In the genomic region with DNA sequence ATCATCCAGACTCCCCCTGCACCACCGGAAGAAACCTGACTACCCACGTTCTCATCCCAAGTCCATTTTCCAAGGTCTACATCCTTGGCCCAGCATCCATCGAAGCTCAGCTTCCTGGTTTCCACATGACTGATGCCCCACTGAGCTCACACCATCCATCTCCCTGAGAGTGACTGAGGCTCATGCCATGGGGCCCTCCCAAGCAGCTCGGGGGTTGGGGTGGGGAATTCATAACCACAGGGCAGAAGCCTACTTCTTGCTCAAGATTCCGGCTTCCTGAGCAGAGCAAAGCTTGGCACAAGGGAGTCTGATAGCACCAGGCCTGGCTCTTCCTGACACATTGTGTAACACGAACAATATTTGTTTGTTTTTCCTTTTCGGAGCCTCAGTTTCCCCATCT, we compare ENCODE assay signal across 7 mouse cellular contexts. TPM values are rescaled to one million over a fixed set of nuclear protein-coding genes. Genes with fewer than 3 reads are reported as not detected.
DNase-seq lines count a peak whose midpoint lies in the region; ATAC-seq and TF ChIP-seq lines count a peak whose summit lies in the region.

No protein-coding gene starts in this region.

- no peak for TF ChIP-seq CTCF in small intestine, adult 2 months (IDR thresholded peaks at IDR 0.05; ENCODE audit: extremely low read depth, insufficient read length, insufficient replicate concordance, low read depth, low read length)

- WGBS in lung, embryonic 15.5 days: 64% methylated on average over 7 of the region's 7 CpGs
- 67% methylated on average over 7 of the region's 7 CpGs for WGBS in embryonic facial prominence, embryonic 15.5 days
- WGBS in limb, embryonic 13.5 days: 75% methylated on average over 7 of the region's 7 CpGs
- 58% methylated on average over 7 of the region's 7 CpGs for WGBS in small intestine, adult 2 months

- no peaks in the 10 kb centered on the region for H3K27me3 ChIP-seq in lung, embryonic 15.5 days
- no peaks in the 10 kb centered on the region for H3K27me3 ChIP-seq in embryonic facial prominence, embryonic 15.5 days
- H3K27me3 ChIP-seq in limb, embryonic 13.5 days: no peaks in the 10 kb centered on the region
- H3K27me3 ChIP-seq in small intestine, adult 2 months (ENCODE audit: control insufficient read depth, insufficient read depth, low read length): no peaks in the 10 kb centered on the region

- no peaks in the 10 kb centered on the region for H3K9me3 ChIP-seq in lung, embryonic 15.5 days
- H3K9me3 ChIP-seq in embryonic facial prominence, embryonic 15.5 days (replicated peaks): no peaks in the 10 kb centered on the region
- H3K9me3 ChIP-seq in limb, embryonic 13.5 days: no peaks in the 10 kb centered on the region

- no peak for ATAC-seq in lung, embryonic 15.5 days (ENCODE audit: borderline replicate concordance, extremely low read depth, low FRiP score, low TSS enrichment)
- ATAC-seq in embryonic facial prominence, embryonic 15.5 days (ENCODE audit: insufficient number of reproducible peaks, low FRiP score, low TSS enrichment, low read depth): no peak
- ATAC-seq in limb, embryonic 13.5 days (ENCODE audit: low FRiP score, low read depth): no peak

- H3K9ac ChIP-seq in lung, embryonic 15.5 days: no peak overlapping the region
- no peak overlapping the region for H3K9ac ChIP-seq in embryonic facial prominence, embryonic 15.5 days
- no peak overlapping the region for H3K9ac ChIP-seq in limb, embryonic 13.5 days

- no peaks in the 10 kb centered on the region for H3K36me3 ChIP-seq in lung, embryonic 15.5 days
- no peaks in the 10 kb centered on the region for H3K36me3 ChIP-seq in embryonic facial prominence, embryonic 15.5 days
- H3K36me3 ChIP-seq in limb, embryonic 13.5 days: no peaks in the 10 kb centered on the region
- no peaks in the 10 kb centered on the region for H3K36me3 ChIP-seq in small intestine, adult 2 months (ENCODE audit: control insufficient read depth, insufficient read depth, low read length)

- no peak overlapping the region for H3K27ac ChIP-seq in lung, embryonic 15.5 days
- no peak overlapping the region for H3K27ac ChIP-seq in embryonic facial prominence, embryonic 15.5 days (replicated peaks)
- H3K27ac ChIP-seq in limb, embryonic 13.5 days: no peak overlapping the region
- peak overlapping the region; percentile 96 for H3K27ac ChIP-seq in small intestine, adult 2 months (ENCODE audit: insufficient read depth, low read depth, low read length)

- H3K4me2 ChIP-seq in lung, embryonic 15.5 days: peak overlapping the region; percentile 97; the same call in 1 of the 2 replicates
- peak overlapping the region; percentile 96 for H3K4me2 ChIP-seq in embryonic facial prominence, embryonic 15.5 days (replicated peaks)
- H3K4me2 ChIP-seq in limb, embryonic 13.5 days (replicated peaks): peak overlapping the region; percentile 98

- peaks cover 53% of the 10 kb centered on the region for H3K4me1 ChIP-seq in lung, embryonic 15.5 days
- H3K4me1 ChIP-seq in embryonic facial prominence, embryonic 15.5 days: peaks cover 70% of the 10 kb centered on the region
- peaks cover 63% of the 10 kb centered on the region for H3K4me1 ChIP-seq in limb, embryonic 13.5 days
- H3K4me1 ChIP-seq in small intestine, adult 2 months (ENCODE audit: control insufficient read depth, insufficient read depth, insufficient read length, low read length): peaks cover 58% of the 10 kb centered on the region

- TF ChIP-seq POLR2A in small intestine, adult 2 months (IDR thresholded peaks at IDR 0.05; ENCODE audit: low read depth, low read length): no peak

- no peak overlapping the region for H3K4me3 ChIP-seq in lung, embryonic 15.5 days
- H3K4me3 ChIP-seq in embryonic facial prominence, embryonic 15.5 days (replicated peaks): no peak overlapping the region; the same call in 1 of the 2 replicates
- peak overlapping the region; percentile 57 for H3K4me3 ChIP-seq in limb, embryonic 13.5 days
- H3K4me3 ChIP-seq in small intestine, adult 2 months (ENCODE audit: low read depth, low read length): peak overlapping the region; percentile 42

- no peak for DNase-seq in lung, postnatal 36 days
- no peak for DNase-seq in layer of hippocampus, postnatal 14 days (ENCODE audit: low spot score in 2 of 2)
- no peak for DNase-seq in left cerebral cortex, adult 8-10 months (ENCODE audit: low spot score in 2 of 2)

RNA-seq across cellular contexts. Expression of gene Micall2, which starts 1.4 kb away (rescaled TPM):
- polyA plus RNA-seq in lung, embryonic 15.5 days (2015; fragmentation: Nextera tagmentation; extraction: Ambion mirVana): 3.4 and 3.5 TPM in 2 replicates
- polyA plus RNA-seq in embryonic facial prominence, embryonic 15.5 days (2015; fragmentation: Nextera tagmentation; extraction: Ambion mirVana): 5.7 and 7.7 TPM in 2 replicates
- polyA plus RNA-seq in limb, embryonic 13.5 days (2015; fragmentation: Nextera tagmentation; extraction: Ambion mirVana): 5.4 and 5.9 TPM in 2 replicates
- polyA plus RNA-seq in small intestine, adult 2 months (2012; rRNA removed): 10.5 and 16.9 TPM in 2 replicates
- 1 to 10 TPM; 2.5 to 2.6 TPM for total RNA-seq in layer of hippocampus, postnatal 14 days (2021)
- 1 to 10 TPM; 2.4 to 3.3 (median 2.7) TPM for total RNA-seq in left cerebral cortex, adult 8-10 months (2022)

RNA-seq across cellular contexts. Expression of gene Ints1, which starts 40.7 kb away (rescaled TPM):
- 22.8 and 24.7 TPM in 2 replicates for polyA plus RNA-seq in lung, embryonic 15.5 days (2015; fragmentation: Nextera tagmentation; extraction: Ambion mirVana)
- polyA plus RNA-seq in embryonic facial prominence, embryonic 15.5 days (2015; fragmentation: Nextera tagmentation; extraction: Ambion mirVana): 23.0 and 23.7 TPM in 2 replicates
- polyA plus RNA-seq in limb, embryonic 13.5 days (2015; fragmentation: Nextera tagmentation; extraction: Ambion mirVana): 25.2 and 29.2 TPM in 2 replicates
- polyA plus RNA-seq in small intestine, adult 2 months (2012; rRNA removed): 46.9 and 86.6 TPM in 2 replicates
- total RNA-seq in layer of hippocampus, postnatal 14 days (2021): 10 to 100 TPM; 83.6 to 97.2 TPM
- 100 to 1,000 TPM in 2 of 4 experiments, 10 to 100 TPM in 2; 97.1 to 104 (median 99.7) TPM for total RNA-seq in left cerebral cortex, adult 8-10 months (2022)

RNA-seq across cellular contexts. Expression of gene Mafk, which starts 56.6 kb away (rescaled TPM):
- polyA plus RNA-seq in lung, embryonic 15.5 days (2015; fragmentation: Nextera tagmentation; extraction: Ambion mirVana): 14.1 and 15.3 TPM in 2 replicates
- polyA plus RNA-seq in embryonic facial prominence, embryonic 15.5 days (2015; fragmentation: Nextera tagmentation; extraction: Ambion mirVana): 11.6 and 11.7 TPM in 2 replicates
- polyA plus RNA-seq in limb, embryonic 13.5 days (2015; fragmentation: Nextera tagmentation; extraction: Ambion mirVana): 7.3 and 8.6 TPM in 2 replicates
- 27.1 and 70.9 TPM in 2 replicates for polyA plus RNA-seq in small intestine, adult 2 months (2012; rRNA removed)
- 10 to 100 TPM in 1 of 2 experiments, 1 to 10 TPM in 1; 9.4 to 10.4 TPM for total RNA-seq in layer of hippocampus, postnatal 14 days (2021)
- 10 to 100 TPM in 2 of 4 experiments, 1 to 10 TPM in 2; 8.6 to 13.0 (median 10.0) TPM for total RNA-seq in left cerebral cortex, adult 8-10 months (2022)

Comparison
In these comparisons a context has a peak if more than half of its experiments do, and no peak if none do; other contexts are left out.
1. H3K4me3 ChIP-seq: peak in limb, embryonic 13.5 days (single experiment) and small intestine, adult 2 months (single experiment); none in lung, embryonic 15.5 days (single experiment) and embryonic facial prominence, embryonic 15.5 days (single experiment).
2. Peak in every context shown above with its lines, with median percentiles within 50 percentile points of each other: H3K4me2 ChIP-seq.